Mouse (Mus musculus) left cerebral cortex, adult 8-10 months (tissue): ENCODE measurements around the gene Zfp991. TPM values are rescaled to one million over a fixed set of nuclear protein-coding genes. Genes with fewer than 3 reads are reported as not detected.

Experiments
- total RNA-seq, 4 experiments: library from RNA; stranded (reverse); gene quantifications; 2 replicates each; pipeline ENCODE4 v1.2.4; 2022

Zfp991 gene
- total RNA-seq, 4 experiments from 2014 or later: 6.9 to 14.1 (median 8.2) TPM

Other genes starting within 250 kb of the Zfp991 start
- not detected for gene Gm21411, start 222.4 kb upstream of the Zfp991 start, total RNA-seq
- gene Zfp989, start 160.1 kb upstream of the Zfp991 start, total RNA-seq: not detected
- gene Rex2, start 110.2 kb upstream of the Zfp991 start, total RNA-seq: under 1 TPM in 3 of 4 experiments, not detected in 1; 0.20 to 0.34 (median 0.23) TPM
- under 1 TPM in 3 of 4 experiments, not detected in 1; 0.17 to 0.35 (median 0.30) TPM for gene Zfp988, start 173.6 kb downstream of the Zfp991 start, total RNA-seq
- gene Zfp978, start 229.3 kb downstream of the Zfp991 start, total RNA-seq: under 1 TPM in 1 of 4 experiments, not detected in 3; 0.37 TPM